Mouse (Mus musculus) ES-E14 (cell line): ENCODE data around the gene St6galnac6.

Experiments used
- CHD2 ChIP-seq: IDR thresholded peaks from 2 replicates; pipeline ENCODE4 v1.6.1; 2014; ENCODE audit warnings: mild to moderate bottlenecking, low read depth, low read length, inconsistent platforms
- HCFC1 ChIP-seq: IDR thresholded peaks from 2 replicates; pipeline ENCODE4 v1.6.1; 2012; ENCODE audit warnings: low read length, inconsistent platforms, borderline replicate concordance; ENCODE audit not compliant: insufficient read depth
- ZC3H11A ChIP-seq: IDR thresholded peaks from 2 replicates; pipeline ENCODE4 v1.6.1; 2012; ENCODE audit warnings: low read depth, mild to moderate bottlenecking, inconsistent platforms, low read length, borderline replicate concordance
- ZNF384 ChIP-seq: IDR thresholded peaks from 2 replicates; pipeline ENCODE4 v1.6.1; 2012; ENCODE audit warnings: low read depth, low read length, inconsistent platforms

GRCm38 (mm10) chr2:32598506-32598905 lies 1.0 kb upstream of the St6galnac6 start:
- TF ChIP-seq ZNF384 (no peak), ZC3H11A (no peak), HCFC1 (no peak), CHD2 (no peak)
